Mouse (Mus musculus): ENCODE measurements around the gene Slc2a5.

GRCm38 (mm10) chr4:150130661-150131060, 11.6 kb downstream of the Slc2a5 start:
- no peak for TF ChIP-seq CTCF (IDR thresholded peaks at IDR 0.05; ENCODE audit: low read depth, low read length)
- TF ChIP-seq POLR2A (IDR thresholded peaks at IDR 0.05; ENCODE audit: insufficient read depth, low read length): no peak

All from ES-Bruce4 (cell line).